Mouse (Mus musculus) thymus, postnatal 25 days (tissue): ENCODE data around the gene Smad5.
A peak's percentile ranks its signal among the peaks of the same experiment; 100 is the strongest.

ENCODE experiments used
- DNase-seq: peaks from one replicate; pipeline ENCODE4 v3.0.0; 2022

The Smad5 gene

GRCm38 (mm10) chr13:56757201-56757600 lies 54.4 kb downstream of the Smad5 start:
- no peak for DNase-seq

- peak; percentile 87 for DNase-seq
These were observed 55.7 kb downstream of the Smad5 start for GRCm38 (mm10) chr13:56758492-56758891.

GRCm38 (mm10) chr13:56762446-56763229 lies 59.8 kb downstream of the Smad5 start:
- no peak for DNase-seq

- DNase-seq, result no peak
These were observed 62.6 kb downstream of the Smad5 start for GRCm38 (mm10) chr13:56765284-56766032.

- DNase-seq, result no peak
These were observed 63.4 kb downstream of the Smad5 start for GRCm38 (mm10) chr13:56766211-56766610.

- DNase-seq, result no peak
These were observed 66.6 kb downstream of the Smad5 start for GRCm38 (mm10) chr13:56769431-56769830.

- no peak for DNase-seq
These were observed 67.3 kb downstream of the Smad5 start for GRCm38 (mm10) chr13:56770136-56770578.

- DNase-seq, result peak; percentile 30
These were observed 68.0 kb downstream of the Smad5 start for GRCm38 (mm10) chr13:56770786-56771185.

- no peak for DNase-seq
These were observed 69.8 kb downstream of the Smad5 start for GRCm38 (mm10) chr13:56772592-56772991.

GRCm38 (mm10) chr13:56773262-56773870 lies 70.6 kb downstream of the Smad5 start:
- DNase-seq, result no peak

- no peak for DNase-seq
These were observed 71.5 kb downstream of the Smad5 start for GRCm38 (mm10) chr13:56774304-56774703.

- DNase-seq, result no peak
These were observed 78.1 kb downstream of the Smad5 start for GRCm38 (mm10) chr13:56780746-56781469.

- DNase-seq, result no peak
These were observed 78.9 kb downstream of the Smad5 start for GRCm38 (mm10) chr13:56781697-56782096.

- no peak for DNase-seq
These were observed 79.8 kb downstream of the Smad5 start for GRCm38 (mm10) chr13:56782621-56783020.

- no peak for DNase-seq
These were observed 87.9 kb downstream of the Smad5 start for GRCm38 (mm10) chr13:56790683-56791082.
